Mouse (Mus musculus) spleen, postnatal 36 days (tissue): ENCODE measurements around the gene Ceacam5.

Source experiments
- DNase-seq, 2 experiments: peaks; one replicate each; pipeline ENCODE4 v3.0.0; 2022; ENCODE audit warnings: low spot score in 2 of 2, mixed read lengths in 1 of 2

Ceacam5 gene

DNA sequence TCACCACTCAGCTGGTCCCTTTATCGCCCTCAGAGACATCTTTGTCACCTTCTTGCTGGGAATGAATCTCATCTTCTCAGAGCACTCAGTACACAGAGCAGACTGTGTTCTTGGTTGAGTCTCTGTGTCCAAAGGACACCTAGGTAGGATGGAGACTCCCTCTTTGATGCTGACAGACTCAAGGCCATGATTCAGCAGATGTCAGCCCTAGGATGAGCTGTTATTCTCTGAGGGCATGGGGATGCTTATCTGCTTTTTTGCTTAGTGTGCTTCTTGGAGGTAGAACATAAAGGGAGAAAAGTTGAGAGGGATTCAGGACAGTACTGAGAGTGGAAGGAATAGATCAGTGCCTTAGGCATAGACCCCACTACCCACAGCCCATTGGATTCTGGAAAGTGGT, at the start of gene Ceacam5:
Gene Ceacam5 (plus strand): TSS at position 301 of the 400 bp plus-strand sequence.
- DNase-seq, result no peak
